ENCODE assay signal across 7 mouse cellular contexts in the genomic region with DNA sequence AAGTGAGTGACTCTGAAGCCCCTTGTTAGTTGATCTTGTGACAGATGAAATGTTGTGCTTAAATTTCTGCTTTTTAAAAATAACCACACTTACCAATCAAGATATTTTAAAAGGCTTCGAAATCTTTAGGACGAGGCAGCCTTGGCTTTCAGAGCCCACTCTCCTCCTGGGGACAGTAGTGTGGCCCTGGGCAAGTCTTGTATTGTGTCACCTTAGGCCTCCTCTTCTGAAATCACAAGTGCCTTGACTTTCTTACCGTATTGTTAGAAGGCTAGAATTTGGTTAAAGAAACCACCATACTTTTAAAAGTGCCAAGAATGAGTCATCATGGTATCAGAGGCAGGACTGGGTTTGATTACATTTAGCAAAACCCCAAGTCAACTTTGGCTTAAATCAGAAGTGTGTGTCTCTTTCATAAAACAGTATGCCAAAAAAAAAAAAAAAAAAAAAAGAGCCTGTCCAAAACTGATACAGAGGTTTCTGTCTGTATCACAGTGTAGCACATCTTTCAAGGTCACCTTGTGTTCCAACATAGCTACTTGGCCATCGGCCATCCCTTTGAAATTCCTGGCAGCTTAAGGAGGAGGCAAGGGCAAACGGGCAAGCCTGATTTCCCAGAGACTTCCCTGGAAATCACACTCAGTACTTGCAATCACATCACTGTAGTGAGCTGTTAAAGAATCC.
DNase-seq lines count a peak whose midpoint lies in the region; TF ChIP-seq lines count a peak whose summit lies in the region.

No protein-coding gene starts in this region.

- 67% methylated on average over 5 of the region's 5 CpGs for WGBS in cerebellum, adult 2 months

- H3K27ac ChIP-seq in cerebellum, adult 2 months (ENCODE audit: insufficient read depth, low read length): no peak overlapping the region

- intact Hi-C loops in left cerebral cortex, postnatal 25 days (cut with DNase I): no loop called here

- peak; percentile 37 for DNase-seq in 3134 (ENCODE audit: extremely low read depth, insufficient read length, low spot score)
- DNase-seq in 3T3-L1 (ENCODE audit: low read depth, low spot score): peak; percentile 82
- peak; percentile 64 for DNase-seq in fibroblast of lung, adult 2 months (ENCODE audit: low read depth)
- DNase-seq in kidney, postnatal 10 days: peak; percentile 82
- no peak for DNase-seq in urinary bladder, adult 2 months (ENCODE audit: low spot score)
- DNase-seq in cerebellum, adult 2 months: no peak
- no peak for DNase-seq in left cerebral cortex, postnatal 25 days (ENCODE audit: low spot score in 2 of 2)

- no peaks in the 10 kb centered on the region for H3K27me3 ChIP-seq in cerebellum, adult 2 months (ENCODE audit: control insufficient read depth, insufficient read depth, low read length)

- TF ChIP-seq CTCF in cerebellum, adult 2 months (IDR thresholded peaks at IDR 0.05; ENCODE audit: borderline replicate concordance, insufficient read depth, low read depth, low read length): no peak

- H3K4me1 ChIP-seq in cerebellum, adult 2 months (ENCODE audit: control insufficient read depth, insufficient read depth, low read length): peaks cover 20% of the 10 kb centered on the region

- H3K4me3 ChIP-seq in cerebellum, adult 2 months (replicated peaks; ENCODE audit: insufficient read depth, low read depth, low read length): no peak overlapping the region

- no peak for TF ChIP-seq POLR2A in cerebellum, adult 2 months (IDR thresholded peaks at IDR 0.05; ENCODE audit: borderline replicate concordance, insufficient read depth, low read length)

Comparison
In these comparisons a context has a peak if more than half of its experiments do, and no peak if none do; other contexts are left out.
1. DNase-seq: peak in 3134 (single experiment), 3T3-L1 (single experiment), fibroblast of lung, adult 2 months (single experiment) and kidney, postnatal 10 days (single experiment); none in urinary bladder, adult 2 months (single experiment), cerebellum, adult 2 months (0 of 2) and left cerebral cortex, postnatal 25 days (0 of 2).